ENCODE assay signal across 13 mouse cellular contexts in the genomic region with DNA sequence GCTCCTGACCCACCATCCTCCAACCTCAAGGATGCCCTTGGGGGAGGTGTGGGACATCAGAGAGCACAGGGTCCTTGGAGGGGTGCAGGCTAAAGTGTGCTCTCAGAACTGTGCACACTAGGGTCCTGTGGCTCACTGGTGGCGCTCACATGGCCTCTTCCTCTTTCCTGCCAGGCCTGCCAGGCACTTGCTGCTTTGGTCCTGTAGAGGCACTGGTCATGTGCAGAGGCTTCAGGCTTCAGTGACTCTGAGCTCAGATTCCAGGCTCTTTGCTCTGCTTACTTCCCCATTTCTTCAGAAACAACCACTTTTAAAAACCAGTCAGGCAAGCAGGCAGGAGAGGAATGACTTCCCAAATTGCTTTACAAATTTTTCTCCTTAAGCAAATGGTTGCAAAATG. TPM values are rescaled to one million over a fixed set of nuclear protein-coding genes. Genes with fewer than 3 reads are reported as not detected.
DNase-seq lines count a peak whose midpoint lies in the region; ATAC-seq and TF ChIP-seq lines count a peak whose summit lies in the region.
"Had no signal": no experiment of that assay in that cellular context is flagged by ENCODE, and none has a peak within 500 bp of the region (broad histone marks: within the 10 kb centered on the region; RNA-seq: fewer than 3 reads in every experiment).

No protein-coding gene starts in this region.

- no peaks in the 10 kb centered on the region for H3K9me3 ChIP-seq in embryonic facial prominence, embryonic 10.5 days
- H3K9me3 ChIP-seq: hindbrain, embryonic 15.5 days; limb, embryonic 12.5 days; neural tube, embryonic 12.5 days had no signal

- TF ChIP-seq POLR2A in liver, adult 2 months (IDR thresholded peaks at IDR 0.05; ENCODE audit: extremely low read depth, insufficient read depth, low read length), result no peak

- DNase-seq in heart, adult 11 months, result peak; percentile 95
- DNase-seq in heart, postnatal 4 days, result no peak
- no peak for DNase-seq in embryonic facial prominence, embryonic 10.5 days (ENCODE audit: low spot score)
- DNase-seq in liver, adult 2 months (ENCODE audit: extremely low read depth, low read depth, low spot score), result peak; percentile 25
- DNase-seq in adrenal gland, postnatal 25 days, result no peak
- no peak for DNase-seq in right cerebral cortex, postnatal 14 days
- no peak for DNase-seq in gastrocnemius, adult 2 months
- DNase-seq: cerebellum, postnatal 10 days had no signal

- 0 out of 2 replicates have a peak, but pooled peaks have one; percentile 7 for TF ChIP-seq CTCF in liver, adult 2 months (IDR thresholded peaks at IDR 0.05; ENCODE audit: low read depth, low read length)
- TF ChIP-seq CTCF in gastrocnemius, adult 2 months (IDR thresholded peaks at IDR 0.05), result no peak

- H3K4me3 ChIP-seq in embryonic facial prominence, embryonic 10.5 days, result no peak overlapping the region
- no peak overlapping the region for H3K4me3 ChIP-seq in liver, adult 2 months (ENCODE audit: insufficient read depth, low read depth, low read length)
- H3K4me3 ChIP-seq in gastrocnemius, adult 2 months, result no peak overlapping the region
- H3K4me3 ChIP-seq: hindbrain, embryonic 15.5 days; limb, embryonic 12.5 days; neural tube, embryonic 12.5 days had no signal

- ATAC-seq in megakaryocyte progenitor cell, adult 5-6 weeks (replicated peaks; ENCODE audit: poor library complexity), result peak; percentile 100
- ATAC-seq: forebrain, embryonic 14.5 days had no signal

- no peaks in the 10 kb centered on the region for H3K27me3 ChIP-seq in embryonic facial prominence, embryonic 10.5 days (replicated peaks; ENCODE audit: low read depth, poor library complexity, severe bottlenecking)
- no peaks in the 10 kb centered on the region for H3K27me3 ChIP-seq in liver, adult 2 months (ENCODE audit: control insufficient read depth, insufficient read depth, low read length)
- H3K27me3 ChIP-seq: hindbrain, embryonic 15.5 days; limb, embryonic 12.5 days; neural tube, embryonic 12.5 days had no signal

- intact Hi-C loops in gastrocnemius, adult 2 months (cut with DNase I), result no loop called here

- H3K27ac ChIP-seq in embryonic facial prominence, embryonic 10.5 days (replicated peaks), result 0 out of 2 replicates have a peak overlapping the region, but pooled peaks have one; percentile 3
- H3K27ac ChIP-seq in liver, adult 2 months (replicated peaks; ENCODE audit: insufficient read depth, low read depth, low read length), result no peak overlapping the region
- H3K27ac ChIP-seq in gastrocnemius, adult 2 months, result no peak overlapping the region
- H3K27ac ChIP-seq: hindbrain, embryonic 15.5 days; limb, embryonic 12.5 days; neural tube, embryonic 12.5 days had no signal

- no peak overlapping the region for H3K9ac ChIP-seq in liver, adult 2 months (ENCODE audit: low read depth, low read length)
- H3K9ac ChIP-seq: hindbrain, embryonic 15.5 days; limb, embryonic 12.5 days; neural tube, embryonic 12.5 days had no signal

- no peaks in the 10 kb centered on the region for H3K79me2 ChIP-seq in liver, adult 2 months (ENCODE audit: control insufficient read depth, insufficient read depth, low read length)

- peaks cover 19% of the 10 kb centered on the region for H3K4me1 ChIP-seq in embryonic facial prominence, embryonic 10.5 days
- no peaks in the 10 kb centered on the region for H3K4me1 ChIP-seq in liver, adult 2 months (ENCODE audit: control insufficient read depth, insufficient read depth, low read length)
- H3K4me1 ChIP-seq: limb, embryonic 12.5 days had no signal

- no peaks in the 10 kb centered on the region for H3K36me3 ChIP-seq in embryonic facial prominence, embryonic 10.5 days (replicated peaks)
- no peaks in the 10 kb centered on the region for H3K36me3 ChIP-seq in liver, adult 2 months (ENCODE audit: control insufficient read depth, insufficient read depth, low read length)
- H3K36me3 ChIP-seq: hindbrain, embryonic 15.5 days; limb, embryonic 12.5 days; neural tube, embryonic 12.5 days had no signal

- 81% methylated on average over 1 of the region's 1 CpGs for WGBS in embryonic facial prominence, embryonic 10.5 days
- WGBS in liver, adult 2 months, result 87% methylated on average over 1 of the region's 1 CpGs

RNA-seq across cellular contexts. Expression of a gene that starts 34.9 kb away (rescaled TPM):
- 10 to 100 TPM; 12.4 to 13.1 TPM for total RNA-seq in heart, postnatal 4 days (2021)
- 24.6 and 27.3 TPM in 2 replicates for polyA plus RNA-seq in embryonic facial prominence, embryonic 10.5 days (2016; fragmentation: Nextera tagmentation; extraction: Ambion mirVana)
- total RNA-seq in liver, adult 2 months (2014; rRNA removed), result 15.2 and 19.2 TPM in 2 replicates
- 19.3 and 25.2 TPM in 2 replicates for polyA plus RNA-seq in liver, adult 2 months (2012; rRNA removed)
- 34.2 and 39.5 TPM in 2 replicates for total RNA-seq in megakaryocyte progenitor cell, adult 5-6 weeks (2015)
- 20.5 and 25.3 TPM in 2 replicates for total RNA-seq in megakaryocyte progenitor cell, adult 5-6 weeks (2017)
- total RNA-seq in adrenal gland, postnatal 25 days (2021), result 29.0 and 33.5 TPM in 2 replicates
- 1 to 10 TPM; 2.3 to 3.7 TPM for total RNA-seq in gastrocnemius, adult 2 months (2021)

Comparison
In these comparisons a context has a peak if more than half of its experiments do, and no peak if none do; other contexts are left out.
1. DNase-seq: peak in heart, adult 11 months (single experiment) and liver, adult 2 months (single experiment); none in heart, postnatal 4 days (single experiment), embryonic facial prominence, embryonic 10.5 days (single experiment), adrenal gland, postnatal 25 days (single experiment), right cerebral cortex, postnatal 14 days (single experiment) and gastrocnemius, adult 2 months (single experiment).